Mouse (Mus musculus): Measurements from ENCODE around the gene Ldhal6b. TPM values are rescaled to one million over a fixed set of nuclear protein-coding genes. Genes with fewer than 3 reads are reported as not detected.
"Not testable (repeated sequence)": the region's sequence is repeated elsewhere in the genome, so short reads cannot be mapped to it uniquely, and the experiment has no call there.

Gene Ldhal6b
- not detected in 2 replicates for polyA plus RNA-seq (2015; fragmentation: Nextera tagmentation; extraction: Ambion mirVana)

DNA sequence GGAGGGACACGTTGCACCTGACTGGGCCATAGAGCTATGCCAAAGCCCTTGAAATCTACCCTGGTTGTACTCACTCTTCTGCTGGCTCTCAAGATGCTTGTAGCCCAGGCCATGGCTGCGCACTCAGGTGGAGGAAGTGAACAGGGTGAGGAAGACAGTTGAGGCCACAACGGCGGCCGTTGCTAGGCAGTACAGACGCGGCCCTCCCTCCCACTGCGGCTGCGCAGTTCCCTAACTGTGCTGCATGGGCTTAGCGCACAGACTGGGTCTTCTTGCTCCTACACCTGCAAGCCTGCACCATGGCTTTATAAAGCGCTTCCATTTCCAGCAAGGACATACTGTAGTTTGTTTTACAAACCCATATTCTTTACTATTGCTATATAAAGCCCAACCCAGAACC is at the start of gene Ldhal6b:
Gene Ldhal6b, minus strand, starts transcription at position 223 of the 400 bp plus-strand sequence.
- ATAC-seq (ENCODE audit: insufficient number of reproducible peaks, insufficient read depth, low FRiP score, low TSS enrichment, low read depth): no peak
- Histone ChIP-seq H3K27ac (no peak within 1 kb of the TSS), H3K27me3 (no peaks in the 10 kb centered on the region), H3K9me3 (no peaks in the 10 kb centered on the region), H3K9ac (no peak within 1 kb of the TSS), H3K36me3 (peaks cover 48% of the 10 kb centered on the region), H3K4me3 (no peak within 1 kb of the TSS), H3K4me1 (peaks cover 3% of the 10 kb centered on the region; the same call in 1 of the 2 replicates), H3K4me2 (no peak within 1 kb of the TSS)
- 96% methylated on average over 11 of the region's 11 CpGs for WGBS

DNA sequence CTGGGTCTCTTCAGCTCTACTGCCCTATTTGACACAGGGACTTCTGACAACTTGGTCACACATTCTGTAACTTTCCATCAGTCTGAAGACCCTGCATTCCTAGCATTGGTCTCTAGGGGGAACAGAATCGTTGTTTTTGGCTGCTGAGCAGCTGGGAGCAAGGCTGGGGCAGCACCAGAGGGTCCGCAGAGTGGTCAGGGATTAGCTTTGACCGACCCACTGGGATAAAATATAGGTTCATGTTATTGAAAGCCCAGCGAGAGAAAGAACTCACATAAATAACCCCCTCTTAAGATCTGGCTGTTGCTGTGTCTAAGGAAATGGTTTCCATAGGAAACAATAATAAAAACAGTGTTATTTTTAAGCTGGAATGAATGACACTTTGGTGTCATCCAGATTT is 48.6 kb upstream of the Ldhal6b start:
- H3K36me3 ChIP-seq: no peaks in the 10 kb centered on the region
- WGBS: 47% methylated on average over 4 of the region's 4 CpGs

DNA sequence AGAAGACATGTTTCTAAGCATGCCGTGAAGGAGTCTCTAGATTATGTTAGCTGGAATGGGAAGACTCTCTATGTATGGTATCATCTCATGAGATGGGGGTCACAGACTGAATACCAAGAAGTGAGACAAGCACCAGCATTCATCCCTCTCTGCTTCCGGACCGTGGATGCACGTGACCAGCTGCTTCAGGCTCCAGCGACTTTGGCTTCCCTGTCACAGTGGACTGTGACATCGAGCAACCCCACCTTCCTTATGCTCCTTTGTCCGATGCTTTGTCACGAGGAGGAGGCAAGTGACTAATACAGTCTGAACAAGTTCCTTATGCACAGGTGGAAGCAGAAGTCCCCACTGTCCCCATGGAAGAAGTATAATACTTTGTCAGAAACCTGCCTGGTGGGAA is 48.2 kb upstream of the Ldhal6b start:
- Histone ChIP-seq H3K9me3 (no peaks in the 10 kb centered on the region), H3K4me2 (no peak overlapping the region), H3K27ac (no peak overlapping the region), H3K4me3 (no peak overlapping the region), H3K36me3 (no peaks in the 10 kb centered on the region), H3K9ac (no peak overlapping the region), H3K4me1 (no peaks in the 10 kb centered on the region), H3K27me3 (no peaks in the 10 kb centered on the region)
- WGBS: 86% methylated on average over 8 of the region's 8 CpGs
- no peak for ATAC-seq (ENCODE audit: insufficient number of reproducible peaks, insufficient read depth, low FRiP score, low TSS enrichment, low read depth)

More for the DNA sequence above, 48.6 kb upstream of the Ldhal6b start:
- no peak overlapping the region for H3K9ac ChIP-seq
- H3K27ac ChIP-seq: no peak overlapping the region
- H3K4me3 ChIP-seq: no peak overlapping the region
- no peaks in the 10 kb centered on the region for H3K27me3 ChIP-seq
- no peaks in the 10 kb centered on the region for H3K4me1 ChIP-seq
- H3K4me2 ChIP-seq: no peak overlapping the region
- no peak for ATAC-seq (ENCODE audit: insufficient number of reproducible peaks, insufficient read depth, low FRiP score, low TSS enrichment, low read depth)
- H3K9me3 ChIP-seq: no peaks in the 10 kb centered on the region

DNA sequence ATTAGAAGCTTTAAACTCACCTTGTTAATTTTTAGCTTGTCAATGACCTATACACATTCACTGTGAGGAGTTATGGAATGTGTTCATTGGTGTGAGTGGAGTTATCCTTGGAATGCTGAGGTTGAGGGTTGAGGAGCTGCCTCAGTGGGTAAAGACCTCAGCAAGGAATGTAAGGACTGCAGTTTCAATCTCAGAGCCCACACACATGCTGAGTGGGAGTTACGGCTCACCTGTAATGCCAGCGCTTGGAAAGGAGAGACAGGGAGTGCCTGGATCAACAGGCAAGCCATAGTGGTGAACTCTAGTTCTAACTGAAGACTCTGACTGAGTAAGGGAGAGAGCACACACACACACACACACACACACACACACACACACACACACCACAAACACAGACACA is 45.3 kb upstream of the Ldhal6b start:
- no peak for ATAC-seq (ENCODE audit: insufficient number of reproducible peaks, insufficient read depth, low FRiP score, low TSS enrichment, low read depth)

DNA sequence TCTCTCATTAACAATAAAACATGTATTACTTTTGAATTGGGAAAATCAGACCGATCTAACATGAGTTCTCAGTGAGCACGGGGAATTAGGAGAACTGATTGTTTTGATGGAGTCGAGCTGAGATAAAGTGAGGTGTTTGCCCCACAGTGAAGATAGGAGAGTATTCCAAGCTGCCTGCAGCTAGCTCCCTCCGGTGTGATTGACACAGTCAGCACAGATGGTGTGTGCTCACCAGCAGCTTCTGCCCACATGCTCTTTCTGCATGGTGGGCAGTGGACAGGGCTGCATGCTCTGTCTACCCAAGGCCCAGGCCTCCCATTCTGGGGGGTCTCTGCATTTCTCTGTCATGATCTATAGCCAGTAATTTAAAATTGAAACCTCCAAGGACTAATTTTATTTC is 35.1 kb upstream of the Ldhal6b start:
- Histone ChIP-seq H3K9ac (no peak overlapping the region), H3K4me1 (no peaks in the 10 kb centered on the region), H3K36me3 (no peaks in the 10 kb centered on the region), H3K4me2 (no peak overlapping the region), H3K27ac (no peak overlapping the region), H3K4me3 (no peak overlapping the region), H3K27me3 (peaks cover 2% of the 10 kb centered on the region; the same call in 1 of the 2 replicates), H3K9me3 (no peaks in the 10 kb centered on the region)
- no peak for ATAC-seq (ENCODE audit: insufficient number of reproducible peaks, insufficient read depth, low FRiP score, low TSS enrichment, low read depth)
- WGBS: 86% methylated on average over 4 of the region's 4 CpGs

More for the DNA sequence above, 45.3 kb upstream of the Ldhal6b start:
- 81% methylated on average over 2 of the region's 2 CpGs for WGBS
- Histone ChIP-seq H3K27ac (no peak overlapping the region), H3K9ac (no peak overlapping the region), H3K4me1 (no peaks in the 10 kb centered on the region), H3K9me3 (no peaks in the 10 kb centered on the region), H3K27me3 (no peaks in the 10 kb centered on the region), H3K4me3 (no peak overlapping the region), H3K4me2 (no peak overlapping the region), H3K36me3 (no peaks in the 10 kb centered on the region)

DNA sequence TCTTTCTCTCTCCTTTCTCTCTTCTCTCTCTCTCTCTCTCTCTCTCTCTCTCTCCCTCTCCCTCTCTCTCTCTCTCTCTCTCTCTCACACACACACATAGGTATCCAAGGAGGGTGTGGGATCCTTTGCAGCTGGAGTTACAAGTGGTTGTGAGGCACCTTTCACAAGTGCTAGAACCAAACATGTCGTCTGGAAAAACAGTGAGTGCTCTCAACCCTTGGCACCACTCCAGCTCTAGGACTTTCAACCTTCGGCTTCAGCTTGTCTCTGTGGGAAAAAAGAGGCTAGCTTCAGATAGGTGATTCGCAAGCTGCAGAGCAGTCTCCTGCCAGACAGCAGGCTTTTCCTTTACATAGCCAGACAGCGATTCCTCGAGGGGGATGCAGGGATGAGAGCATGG is 25.2 kb upstream of the Ldhal6b start:
- ATAC-seq (ENCODE audit: insufficient number of reproducible peaks, insufficient read depth, low FRiP score, low TSS enrichment, low read depth): no peak
- Histone ChIP-seq H3K27me3 (peaks cover 2% of the 10 kb centered on the region; the same call in 1 of the 2 replicates), H3K4me3 (no peak overlapping the region), H3K4me2 (no peak overlapping the region), H3K36me3 (no peaks in the 10 kb centered on the region), H3K9me3 (no peaks in the 10 kb centered on the region), H3K4me1 (peaks cover 13% of the 10 kb centered on the region), H3K27ac (no peak overlapping the region), H3K9ac (no peak overlapping the region)
- 58% methylated on average over 5 of the region's 5 CpGs for WGBS

DNA sequence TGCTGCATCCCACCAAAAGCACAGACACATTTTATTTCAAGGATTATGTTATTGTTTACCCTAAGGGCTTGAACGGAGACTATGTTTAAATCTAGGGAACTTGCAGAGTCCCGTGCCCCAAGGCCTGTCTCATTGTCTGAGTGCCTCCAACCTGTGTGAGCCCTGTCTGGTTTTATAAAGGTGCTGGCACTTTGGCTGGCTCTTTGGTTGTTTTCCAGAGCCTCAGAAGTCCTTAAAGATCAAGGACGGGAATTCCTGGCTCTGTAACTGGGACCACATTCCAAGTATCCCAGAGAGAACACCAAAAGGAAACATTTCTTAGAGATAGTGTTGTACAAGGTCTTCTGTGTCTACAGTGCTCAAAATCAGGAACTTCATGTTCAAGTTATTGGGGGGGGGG is 24.7 kb upstream of the Ldhal6b start:
- Histone ChIP-seq H3K4me1 (peaks cover 15% of the 10 kb centered on the region), H3K36me3 (no peaks in the 10 kb centered on the region), H3K27me3 (no peaks in the 10 kb centered on the region), H3K9ac (no peak overlapping the region), H3K27ac (no peak overlapping the region), H3K9me3 (no peaks in the 10 kb centered on the region), H3K4me2 (no peak overlapping the region), H3K4me3 (no peak overlapping the region)
- 61% methylated on average over 3 of the region's 3 CpGs for WGBS
- ATAC-seq (ENCODE audit: insufficient number of reproducible peaks, insufficient read depth, low FRiP score, low TSS enrichment, low read depth): no peak

DNA sequence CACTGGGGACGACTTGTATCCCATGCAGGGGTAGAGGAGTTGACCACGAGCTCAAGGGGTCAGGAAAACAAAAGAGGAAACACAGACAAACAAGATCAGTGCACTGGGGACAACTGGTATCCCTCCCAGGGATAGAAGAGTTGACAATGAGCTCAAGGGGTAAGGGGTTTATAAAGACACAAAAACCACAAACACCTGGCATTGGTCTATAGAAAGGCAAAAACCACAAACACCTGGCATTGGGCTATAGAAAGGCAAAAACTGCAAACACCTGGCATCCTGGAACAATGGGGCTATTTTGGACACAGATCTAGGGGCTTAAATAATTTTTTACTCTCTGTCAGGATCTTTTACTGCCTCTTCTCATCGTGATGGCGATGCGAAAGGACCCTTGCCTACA is 23.8 kb upstream of the Ldhal6b start:
- not testable (repeated sequence) for H3K9me3 ChIP-seq; H3K4me2 ChIP-seq; ATAC-seq (ENCODE audit: insufficient number of reproducible peaks, insufficient read depth, low FRiP score, low TSS enrichment, low read depth); H3K36me3 ChIP-seq; H3K27ac ChIP-seq; H3K4me3 ChIP-seq; H3K27me3 ChIP-seq; H3K9ac ChIP-seq
- 77% methylated on average over 5 of the region's 5 CpGs for WGBS
- peaks cover 18% of the 10 kb centered on the region for H3K4me1 ChIP-seq

DNA sequence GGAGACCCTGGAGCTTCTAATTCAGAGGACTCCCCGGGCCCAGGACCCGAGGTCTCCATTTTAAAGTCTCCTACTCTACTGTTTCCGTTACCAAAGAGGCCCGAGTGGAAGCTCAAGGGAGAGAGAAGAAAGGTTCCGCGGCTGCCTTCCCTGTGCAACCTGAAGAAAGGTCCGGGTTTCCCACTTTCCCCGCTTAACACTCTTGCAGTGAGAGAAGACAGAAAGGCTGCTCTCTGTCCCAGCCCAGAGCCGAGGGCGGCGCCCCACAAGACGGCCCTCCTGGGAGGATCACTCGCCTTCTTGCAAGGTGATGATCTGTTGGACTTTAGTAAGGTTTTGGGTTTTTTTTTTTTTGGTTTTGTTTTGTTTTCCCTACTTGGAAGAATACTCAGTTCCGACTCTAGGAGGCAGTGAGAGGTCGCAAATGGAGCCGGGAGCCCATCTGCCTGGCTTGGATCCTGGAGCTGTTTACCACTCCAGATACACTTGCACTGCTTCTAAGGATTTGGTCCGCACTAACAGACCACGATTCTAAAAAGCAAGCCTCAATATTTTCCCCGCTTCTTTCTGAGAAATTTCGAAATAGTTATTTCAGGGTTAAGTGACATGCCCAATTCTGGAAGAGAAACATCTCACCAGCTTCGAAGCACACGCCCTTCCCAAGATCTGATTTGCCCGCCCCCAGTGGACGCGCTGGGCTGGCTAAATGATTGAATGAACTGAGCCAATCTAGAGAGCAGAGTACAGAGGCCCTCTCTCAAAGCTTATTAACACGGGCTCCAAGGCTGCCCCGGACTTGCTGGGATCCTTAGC is 21.8 kb upstream of the Ldhal6b start, which contains the start of gene Tmem242:
Gene Tmem242, minus strand, starts transcription at position 101 of the 813 bp plus-strand sequence.
- ATAC-seq (ENCODE audit: insufficient number of reproducible peaks, insufficient read depth, low FRiP score, low TSS enrichment, low read depth): peak; percentile 62; the same call in 1 of the 2 replicates

DNA sequence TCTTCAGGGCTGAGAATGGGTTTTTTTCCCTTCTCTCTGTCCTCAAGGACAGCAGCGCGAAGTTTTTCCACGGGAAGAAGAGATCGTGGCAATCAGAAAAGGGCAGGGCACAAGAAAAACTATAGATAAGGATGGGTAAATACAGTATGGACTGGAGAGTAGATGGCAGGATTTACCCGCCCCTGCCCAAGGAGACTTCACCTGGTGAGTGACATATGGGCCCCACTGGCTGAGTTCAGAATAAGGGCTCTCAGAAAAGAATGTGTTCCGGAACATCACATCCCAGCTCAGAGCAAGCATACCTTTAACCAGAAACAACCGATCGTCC is 21.2 kb upstream of the Ldhal6b start:
- Histone ChIP-seq H3K27me3 (no peaks in the 10 kb centered on the region), H3K4me1 (peaks cover 18% of the 10 kb centered on the region), H3K27ac (peak overlapping the region; percentile 77; the same call in 1 of the 2 replicates), H3K4me3 (peak overlapping the region; percentile 75), H3K4me2 (peak overlapping the region; percentile 72), H3K9ac (peak overlapping the region; percentile 86), H3K9me3 (no peaks in the 10 kb centered on the region), H3K36me3 (no peaks in the 10 kb centered on the region)
- under 1% methylated on average over 8 of the region's 8 CpGs for WGBS
- 0 out of 2 replicates have a peak, but pooled peaks have one; percentile 26 for ATAC-seq (ENCODE audit: insufficient number of reproducible peaks, insufficient read depth, low FRiP score, low TSS enrichment, low read depth)

More for the DNA sequence above, 21.8 kb upstream of the Ldhal6b start, which contains the start of gene Tmem242:
- Histone ChIP-seq H3K9ac (peak within 1 kb of the TSS; percentile 86), H3K36me3 (no peaks in the 10 kb centered on the region), H3K9me3 (no peaks in the 10 kb centered on the region), H3K4me2 (peak within 1 kb of the TSS; percentile 72), H3K27ac (peak within 1 kb of the TSS; percentile 77), H3K4me3 (peak within 1 kb of the TSS; percentile 75), H3K4me1 (peaks cover 18% of the 10 kb centered on the region), H3K27me3 (no peaks in the 10 kb centered on the region)
- under 1% methylated on average over 27 of the region's 27 CpGs for WGBS

DNA sequence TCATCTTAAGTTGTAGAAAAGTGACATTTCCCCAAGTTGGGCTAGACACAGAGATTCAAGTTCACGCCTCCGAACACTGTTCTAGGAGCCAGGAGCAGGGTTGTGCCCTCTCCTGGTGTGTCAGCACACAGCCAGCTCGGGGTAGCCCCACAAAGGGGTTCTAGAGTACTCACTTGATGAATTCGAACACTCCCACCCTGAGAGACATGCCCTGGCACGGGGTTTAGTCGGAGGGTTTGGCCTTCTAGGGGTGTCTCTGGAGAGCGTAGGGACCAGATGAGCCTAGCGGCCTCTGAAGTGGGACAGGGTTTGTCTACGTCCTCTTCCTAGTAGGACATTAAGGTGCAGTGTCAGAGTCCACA is 11.2 kb upstream of the Ldhal6b start:
- Histone ChIP-seq H3K4me1 (no peaks in the 10 kb centered on the region), H3K9me3 (no peaks in the 10 kb centered on the region), H3K4me2 (no peak overlapping the region), H3K9ac (no peak overlapping the region), H3K27me3 (no peaks in the 10 kb centered on the region), H3K4me3 (no peak overlapping the region), H3K36me3 (peaks cover 46% of the 10 kb centered on the region), H3K27ac (peak overlapping the region; percentile 24)
- WGBS: 77% methylated on average over 9 of the region's 9 CpGs
- ATAC-seq (ENCODE audit: insufficient number of reproducible peaks, insufficient read depth, low FRiP score, low TSS enrichment, low read depth): peak; percentile 32; the same call in 1 of the 2 replicates

Measured in embryonic facial prominence, embryonic 13.5 days (tissue).